Mouse (Mus musculus): ENCODE data around the gene Rpl22l1. TPM values are rescaled to one million over a fixed set of nuclear protein-coding genes. Genes with fewer than 3 reads are reported as not detected.
"Not testable (repeated sequence)": the region's sequence is repeated elsewhere in the genome, so short reads cannot be mapped to it uniquely, and the experiment has no call there.

Rpl22l1 gene
- total RNA-seq, 2 experiments from 2014 or later, result 126 to 178 TPM

GRCm38 (mm10) chr3:28784176-28784575, 21.1 kb upstream of the Rpl22l1 start:
- H3K27ac ChIP-seq, result no peak overlapping the region
- H3K4me3 ChIP-seq, result no peak overlapping the region
- TF ChIP-seq CTCF (IDR thresholded peaks at IDR 0.05), result no peak
- intact Hi-C loops (cut with DNase I), result no loop called here
- DNase-seq, result no peak

GRCm38 (mm10) chr3:28794835-28795234, 10.4 kb upstream of the Rpl22l1 start:
- TF ChIP-seq CTCF (IDR thresholded peaks at IDR 0.05), result no peak
- intact Hi-C loops (cut with DNase I), result no loop called here
- no peak overlapping the region for H3K4me3 ChIP-seq

GRCm38 (mm10) chr3:28808039-28808643, 2.9 kb downstream of the Rpl22l1 start:
- TF ChIP-seq CTCF (IDR thresholded peaks at IDR 0.05), result no peak
- intact Hi-C loops (cut with DNase I), result no loop called here
- no peak for DNase-seq
- H3K27ac ChIP-seq, result no peak overlapping the region
- no peak overlapping the region for H3K4me3 ChIP-seq

More at GRCm38 (mm10) chr3:28794835-28795234, 10.4 kb upstream of the Rpl22l1 start:
- no peak overlapping the region for H3K27ac ChIP-seq
- no peak for DNase-seq

GRCm38 (mm10) chr3:28811441-28811840, 6.2 kb downstream of the Rpl22l1 start:
- no peak for TF ChIP-seq CTCF (IDR thresholded peaks at IDR 0.05)
- intact Hi-C loops (cut with DNase I), result no loop called here
- Histone ChIP-seq H3K4me3 (no peak overlapping the region), H3K27ac (no peak overlapping the region)
- no peak for DNase-seq

- Histone ChIP-seq H3K27ac (no peak overlapping the region), H3K4me3 (no peak overlapping the region)
- intact Hi-C loops (cut with DNase I), result loop anchor here (1.0 kb wide), 1 partner anchor 155 kb away; no protein-coding TSS in a partner anchor
- TF ChIP-seq CTCF (IDR thresholded peaks at IDR 0.05), result peak; percentile 75
- DNase-seq, result no peak
These were observed 9.1 kb downstream of the Rpl22l1 start for GRCm38 (mm10) chr3:28814361-28814760.

- no peak for DNase-seq
- no peak overlapping the region for H3K27ac ChIP-seq
- no peak overlapping the region for H3K4me3 ChIP-seq
- intact Hi-C loops (cut with DNase I), result no loop called here
- TF ChIP-seq CTCF (IDR thresholded peaks at IDR 0.05), result no peak
These were observed 10.8 kb downstream of the Rpl22l1 start for GRCm38 (mm10) chr3:28816010-28816540.

- no peak overlapping the region for H3K4me3 ChIP-seq
- no peak for DNase-seq
- intact Hi-C loops (cut with DNase I), result no loop called here
- TF ChIP-seq CTCF (IDR thresholded peaks at IDR 0.05), result no peak
- no peak overlapping the region for H3K27ac ChIP-seq
These were observed 21.0 kb downstream of the Rpl22l1 start for GRCm38 (mm10) chr3:28826272-28826671.

GRCm38 (mm10) chr3:28827605-28828004, 22.4 kb downstream of the Rpl22l1 start:
- intact Hi-C loops (cut with DNase I), result no loop called here
- TF ChIP-seq CTCF (IDR thresholded peaks at IDR 0.05), result no peak
- no peak overlapping the region for H3K27ac ChIP-seq
- DNase-seq, result no peak
- no peak overlapping the region for H3K4me3 ChIP-seq

GRCm38 (mm10) chr3:28829454-28829853, 24.2 kb downstream of the Rpl22l1 start:
- intact Hi-C loops (cut with DNase I), result no loop called here
- H3K4me3 ChIP-seq, result no peak overlapping the region
- H3K27ac ChIP-seq, result no peak overlapping the region
- no peak for TF ChIP-seq CTCF (IDR thresholded peaks at IDR 0.05)
- DNase-seq, result no peak

GRCm38 (mm10) chr3:28836796-28837371, 31.6 kb downstream of the Rpl22l1 start:
- no peak overlapping the region for H3K4me3 ChIP-seq
- no peak for TF ChIP-seq CTCF (IDR thresholded peaks at IDR 0.05)
- intact Hi-C loops (cut with DNase I), result no loop called here
- DNase-seq, result no peak
- H3K27ac ChIP-seq, result no peak overlapping the region

GRCm38 (mm10) chr3:28841886-28842649, 36.8 kb downstream of the Rpl22l1 start:
- H3K4me3 ChIP-seq, result no peak overlapping the region
- DNase-seq, result no peak
- intact Hi-C loops (cut with DNase I), result no loop called here
- no peak overlapping the region for H3K27ac ChIP-seq
- TF ChIP-seq CTCF (IDR thresholded peaks at IDR 0.05), result no peak

- no peak for TF ChIP-seq CTCF (IDR thresholded peaks at IDR 0.05)
- Histone ChIP-seq H3K4me3 (no peak overlapping the region), H3K27ac (no peak overlapping the region)
- intact Hi-C loops (cut with DNase I), result no loop called here
- no peak for DNase-seq
These were observed 38.0 kb downstream of the Rpl22l1 start for GRCm38 (mm10) chr3:28843231-28843630.

GRCm38 (mm10) chr3:28847115-28847514, 41.9 kb downstream of the Rpl22l1 start:
- Histone ChIP-seq H3K4me3 (no peak overlapping the region), H3K27ac (no peak overlapping the region)
- no peak for TF ChIP-seq CTCF (IDR thresholded peaks at IDR 0.05)
- no peak for DNase-seq
- intact Hi-C loops (cut with DNase I), result no loop called here

- intact Hi-C loops (cut with DNase I); H3K27ac ChIP-seq; H3K4me3 ChIP-seq; DNase-seq: not testable (repeated sequence)
These were observed 46.9 kb downstream of the Rpl22l1 start for GRCm38 (mm10) chr3:28852174-28852573.
